Mouse (Mus musculus): ENCODE measurements around the gene Lmntd1.

Gene Lmntd1

DNA sequence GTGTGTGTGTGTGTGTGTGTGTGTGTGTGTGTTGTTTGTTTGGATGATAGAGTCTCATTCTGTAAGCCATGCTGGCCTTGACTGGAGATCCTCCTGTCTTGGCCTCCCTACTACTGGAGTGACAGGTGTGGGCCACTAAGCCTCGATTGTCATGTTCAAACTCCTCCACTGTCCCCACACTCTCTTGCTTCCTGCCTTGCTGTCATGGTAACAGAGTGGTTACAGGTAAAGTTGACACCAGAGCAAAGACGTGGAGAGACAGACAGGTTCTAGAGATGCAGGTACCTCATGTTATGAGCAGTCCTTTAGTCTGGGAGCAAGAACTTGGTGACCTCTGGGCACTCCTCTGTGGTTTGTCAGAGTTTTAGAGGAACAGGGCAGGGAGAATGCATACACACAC lies 239.7 kb downstream of the Lmntd1 start:
- DNase-seq: no peak

DNA sequence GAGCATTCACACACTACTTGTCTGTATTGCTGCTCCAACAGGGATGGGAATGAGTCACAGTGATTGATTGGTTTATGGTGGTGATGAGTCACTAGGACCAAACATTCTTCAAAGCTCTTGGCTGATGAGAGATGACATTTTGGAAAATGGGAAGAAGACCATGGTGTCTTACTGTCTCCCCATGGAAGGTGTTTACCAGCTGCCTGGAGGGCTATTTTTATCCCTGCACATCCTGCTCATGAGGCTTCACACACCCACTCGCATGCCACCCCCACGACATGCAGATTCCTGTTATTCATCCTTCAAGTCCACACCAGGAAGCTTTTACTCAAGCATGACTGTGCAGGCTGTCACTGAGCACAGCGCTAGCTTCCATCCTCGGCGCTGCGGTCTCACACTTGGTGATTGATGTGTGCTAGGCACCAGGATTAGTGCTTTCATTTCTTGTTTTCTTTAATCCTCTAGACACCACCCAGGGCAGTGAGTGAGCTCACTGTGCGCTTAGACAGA lies 240.4 kb downstream of the Lmntd1 start:
- peak; percentile 23 to 47 for DNase-seq

DNA sequence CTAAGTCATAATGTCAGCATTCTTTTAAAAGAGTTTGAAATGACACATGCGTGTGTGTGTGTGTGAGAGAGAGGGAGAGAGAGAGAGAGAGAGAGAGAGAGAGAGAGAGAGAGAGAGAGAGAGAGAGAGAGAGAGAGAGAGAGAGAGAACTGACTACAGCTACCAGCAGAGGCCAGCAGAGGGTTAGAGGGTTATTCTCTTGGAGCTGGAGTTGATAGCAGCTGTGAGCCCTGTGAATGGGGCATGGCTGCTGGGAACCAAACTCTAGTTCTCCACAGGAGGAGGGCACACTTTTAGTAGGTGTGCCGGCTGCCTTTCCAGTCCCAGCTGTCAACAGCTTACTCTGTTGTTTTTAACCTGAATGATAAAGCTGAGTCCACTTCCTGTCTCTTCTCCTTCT lies 242.1 kb downstream of the Lmntd1 start:
- no peak for DNase-seq

DNA sequence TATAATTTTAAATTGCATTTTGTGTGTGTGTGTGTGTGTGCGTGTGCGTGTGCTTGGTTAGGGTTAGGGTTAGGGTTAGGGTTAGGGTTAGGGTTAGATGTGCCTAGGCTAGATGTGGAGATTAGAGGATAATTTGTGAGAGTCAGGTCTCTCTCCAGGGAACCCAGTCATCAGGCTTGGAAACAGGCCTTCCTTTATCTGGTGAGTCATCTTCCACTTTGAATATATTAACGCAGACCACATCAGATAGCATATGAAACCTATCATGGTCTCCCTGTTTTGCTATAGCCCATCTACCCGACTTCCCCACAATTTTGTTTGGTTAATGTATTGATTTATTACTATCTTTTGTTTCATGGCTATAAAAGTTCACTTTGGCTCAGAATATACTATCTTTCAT lies 242.5 kb downstream of the Lmntd1 start:
- no peak for DNase-seq

DNA sequence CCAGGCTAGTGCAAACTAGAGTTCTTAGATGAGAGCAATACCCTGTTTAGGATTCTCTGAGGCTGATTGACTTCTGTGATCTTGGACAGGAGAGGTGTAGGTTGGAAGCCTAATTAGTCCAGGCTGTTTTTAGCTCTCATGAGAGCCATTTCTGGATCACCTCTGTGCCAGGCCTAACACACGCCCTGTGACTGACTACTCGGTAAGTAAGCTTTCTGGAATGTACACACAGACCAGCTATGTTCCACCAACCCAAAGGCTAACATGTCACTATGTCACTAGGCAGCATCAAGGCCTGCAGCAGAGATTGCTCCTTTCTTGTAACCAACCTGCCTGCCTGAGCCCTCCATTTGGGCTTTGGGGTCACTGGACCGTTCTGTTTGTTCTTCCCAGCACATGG lies 243.8 kb downstream of the Lmntd1 start:
- DNase-seq: no peak

DNA sequence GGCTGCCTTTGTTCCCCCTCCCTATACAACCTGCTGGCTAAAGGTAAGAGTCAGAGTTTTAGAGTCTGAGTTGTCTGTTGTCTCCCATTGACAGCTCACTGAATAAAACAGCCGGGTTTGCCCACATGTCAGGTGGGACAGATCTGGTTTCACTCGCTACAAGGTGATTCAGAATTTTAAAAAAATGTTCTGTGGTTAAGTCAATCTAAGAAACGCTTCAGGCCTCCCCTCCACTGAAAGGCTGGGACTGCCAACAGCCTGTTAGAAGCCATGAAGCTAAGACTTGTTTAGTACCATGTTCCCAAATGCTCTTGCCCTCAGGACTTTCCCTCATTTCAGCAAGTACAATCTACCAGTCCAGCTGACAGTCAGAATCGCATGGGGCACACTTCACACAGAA lies 244.8 kb downstream of the Lmntd1 start:
- no peak for DNase-seq

DNA sequence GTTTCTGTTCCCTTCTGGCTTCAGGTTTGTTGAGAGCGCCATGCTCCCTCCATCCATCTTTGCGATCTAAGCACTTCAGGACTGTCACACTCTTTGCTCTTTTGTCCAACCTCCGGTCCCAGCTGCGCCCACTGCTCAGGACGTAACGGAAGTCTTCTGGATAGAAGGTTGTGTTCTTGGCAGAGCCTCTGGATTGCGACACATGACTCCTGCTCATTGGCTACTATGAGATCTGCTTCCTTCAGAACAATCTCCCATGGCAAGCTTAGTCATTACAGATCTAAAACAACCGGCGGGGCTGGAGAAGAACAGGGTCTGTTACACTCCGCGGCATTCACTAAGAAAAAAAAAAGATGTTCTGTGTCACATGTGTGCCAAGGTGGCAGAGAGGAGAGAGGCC lies 247.6 kb downstream of the Lmntd1 start:
- DNase-seq: no peak

DNA sequence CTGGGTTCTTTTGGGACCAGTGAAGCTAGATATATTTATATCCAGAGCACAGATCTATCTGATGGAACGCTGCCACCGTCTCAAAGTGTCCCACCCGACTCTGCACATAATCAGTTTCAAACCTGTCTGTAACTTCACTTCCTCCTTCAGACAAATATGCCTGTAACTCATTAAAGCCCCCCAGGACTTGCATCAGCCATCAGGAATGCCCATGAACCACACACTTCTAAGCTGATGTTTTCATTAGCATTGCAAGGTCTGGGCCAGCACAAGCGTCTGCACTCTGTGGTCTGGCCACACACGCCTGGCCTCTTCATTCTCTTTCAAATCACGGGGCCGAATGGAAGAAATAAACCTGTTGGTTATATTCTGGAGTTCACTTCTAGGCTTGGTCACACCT lies 250.4 kb downstream of the Lmntd1 start:
- no peak for DNase-seq

DNA sequence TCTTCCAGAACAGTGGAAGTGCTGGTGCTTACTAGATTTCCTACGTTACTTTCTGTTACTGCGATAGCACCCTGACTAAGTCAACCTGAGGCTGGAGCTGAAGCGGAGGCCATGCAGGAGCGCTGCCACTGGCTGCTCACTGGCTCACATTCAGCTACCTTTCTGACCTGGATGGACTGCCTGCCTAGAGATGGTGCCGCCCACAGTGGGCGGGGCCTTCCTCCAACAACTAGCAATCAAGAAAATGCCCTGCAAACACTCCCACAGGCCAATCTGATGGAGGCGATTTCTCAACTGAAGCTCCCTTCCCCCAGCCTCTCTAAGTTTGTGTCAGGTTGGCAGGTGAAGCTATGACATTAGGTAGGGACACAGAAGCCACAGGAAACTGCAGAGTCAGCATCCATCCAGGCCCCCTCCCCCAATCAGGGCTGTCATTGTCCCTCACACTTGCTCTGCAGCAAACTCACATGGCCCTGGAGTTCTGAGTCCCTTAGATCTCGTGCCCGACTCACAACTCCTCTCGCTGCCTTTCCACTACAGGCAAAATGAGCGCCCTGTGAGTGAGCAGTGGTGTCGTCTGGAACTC lies 252.9 kb downstream of the Lmntd1 start:
- no peak for DNase-seq

DNA sequence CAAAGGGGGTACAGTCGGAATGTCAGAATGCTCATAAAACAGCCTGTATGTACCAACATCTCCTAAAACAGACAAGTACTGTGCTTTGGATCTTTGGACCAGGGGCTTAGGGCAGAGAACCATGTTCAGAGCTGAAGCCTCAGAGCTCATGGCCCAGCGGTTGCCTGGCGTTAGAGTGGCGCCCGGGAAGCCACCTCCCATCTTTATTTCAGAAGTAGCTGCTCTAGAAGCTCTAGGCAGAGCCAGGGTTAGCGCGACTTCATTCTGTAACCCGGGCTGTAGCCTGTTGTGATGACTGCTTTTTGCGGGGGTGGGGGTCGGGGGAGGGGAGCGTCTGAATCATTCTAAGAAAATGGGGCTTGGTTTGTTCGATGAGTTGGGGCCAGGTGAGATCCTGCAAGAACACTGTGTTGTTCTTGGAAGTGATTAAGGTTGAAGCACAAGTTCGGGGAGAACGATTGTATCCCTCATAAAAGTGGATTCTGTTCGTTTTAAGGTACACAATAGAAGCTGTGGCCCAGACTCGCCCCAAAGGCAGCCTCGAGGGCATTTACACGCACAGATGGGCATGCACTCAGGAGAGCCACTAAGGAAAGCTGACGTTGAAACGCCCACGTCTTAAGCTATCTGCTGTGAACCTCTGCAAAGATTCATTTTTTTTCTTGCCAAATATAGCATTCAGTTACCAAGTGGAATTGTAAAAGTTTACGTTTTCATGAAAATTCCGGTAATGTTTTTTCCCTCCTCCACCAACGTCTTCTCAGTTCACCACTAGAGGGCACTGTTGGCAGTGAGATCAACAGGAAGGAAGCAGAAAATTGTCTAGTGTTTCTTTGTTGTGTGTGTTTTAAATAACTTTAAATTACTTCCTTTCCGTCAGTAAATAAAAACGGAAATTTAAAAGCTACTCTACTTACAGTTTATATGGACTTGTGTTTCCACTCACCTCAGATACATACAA lies 254.4 kb downstream of the Lmntd1 start:
- peak; percentile 81 to 89 for DNase-seq

DNA sequence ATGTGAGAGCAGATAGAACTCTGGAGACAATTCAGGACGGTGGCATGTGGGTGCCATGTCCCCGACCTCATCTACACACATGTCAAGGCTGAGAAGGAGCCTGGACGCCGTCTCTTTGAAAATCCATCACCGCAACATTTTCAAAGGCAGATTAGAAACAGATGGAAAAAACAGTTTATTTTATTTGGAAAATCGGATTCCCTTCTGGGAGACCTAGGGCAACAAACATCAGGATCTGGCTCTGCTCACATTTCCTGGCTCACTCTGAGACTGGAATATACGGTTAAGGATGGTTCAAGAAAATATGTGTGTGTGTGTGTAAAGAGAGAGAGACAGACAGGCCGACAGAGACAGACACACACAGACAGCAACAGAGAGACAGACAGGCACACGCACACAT lies 256.1 kb downstream of the Lmntd1 start:
- no peak for DNase-seq

DNA sequence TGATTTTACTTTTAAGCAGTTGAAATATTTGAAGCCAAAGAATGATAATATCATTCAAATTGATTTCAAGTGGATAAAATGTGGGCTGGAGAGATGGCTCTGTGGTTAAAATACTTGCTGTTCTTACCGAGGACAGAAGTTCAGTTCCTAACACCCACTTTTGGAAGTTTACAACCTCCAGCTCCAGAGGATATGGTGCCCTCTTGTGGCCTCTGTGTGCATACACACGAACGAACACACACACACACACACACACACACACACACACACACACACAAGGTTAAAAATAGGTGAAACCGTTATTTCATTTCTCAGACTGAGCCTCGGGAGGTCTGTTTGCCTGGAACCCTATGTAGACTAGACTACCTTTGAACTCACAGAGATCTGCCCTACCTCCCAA lies 260.3 kb downstream of the Lmntd1 start:
- DNase-seq: no peak

DNA sequence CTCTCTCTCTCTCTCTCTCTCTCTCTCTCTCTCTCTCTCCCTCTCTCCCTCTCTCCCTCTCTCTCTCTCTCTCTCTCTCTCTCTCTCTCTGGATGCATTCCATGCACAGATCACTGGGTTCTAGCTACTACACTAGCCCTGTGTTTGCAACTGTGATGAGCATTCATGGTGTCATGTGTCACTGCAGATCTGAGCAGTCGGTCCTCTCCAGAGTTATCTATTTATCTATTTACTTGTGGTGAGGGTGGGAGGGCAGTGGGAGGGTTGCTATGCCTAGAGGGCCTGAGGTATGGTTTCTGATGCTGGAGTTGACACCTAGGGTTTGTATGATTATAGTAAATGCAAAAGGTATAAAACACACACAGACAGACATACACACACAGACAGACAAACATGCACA lies 261.4 kb downstream of the Lmntd1 start:
- DNase-seq: no peak

DNA sequence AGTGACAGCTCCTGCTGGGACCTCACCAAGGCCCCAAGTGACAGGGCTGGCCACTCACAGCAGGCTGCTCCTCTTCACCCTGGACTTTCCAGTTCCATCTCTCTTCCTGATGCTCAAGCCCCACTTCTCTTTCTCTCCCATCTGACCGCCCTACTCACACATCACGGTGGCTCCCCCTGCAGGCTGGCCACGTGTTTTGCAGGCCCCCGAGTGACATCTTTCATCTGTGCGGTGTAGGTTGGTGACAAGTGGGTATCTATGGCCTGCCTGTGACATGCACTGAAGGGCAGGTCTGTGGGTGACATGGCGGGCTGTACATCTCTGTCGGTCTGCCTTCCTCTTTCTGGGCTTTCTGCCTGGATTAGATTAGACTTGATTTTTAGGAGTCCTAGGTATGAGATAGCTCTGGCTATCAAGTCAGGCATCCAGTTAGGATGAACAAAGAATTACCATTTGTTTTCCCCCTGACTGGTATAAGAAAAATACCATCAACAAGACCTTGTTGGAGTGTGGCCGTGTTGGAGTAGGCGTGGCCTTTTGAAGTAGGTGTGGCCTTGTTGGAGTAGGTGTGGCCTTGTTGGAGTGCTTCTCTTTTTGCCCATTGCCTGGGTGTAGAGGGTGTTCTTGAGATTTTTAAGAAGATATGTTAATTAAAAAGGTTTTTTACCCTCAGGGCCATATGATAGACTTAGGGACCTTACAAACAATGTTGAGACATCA lies 265.8 kb downstream of the Lmntd1 start:
- DNase-seq: peak; percentile 56 to 62

DNA sequence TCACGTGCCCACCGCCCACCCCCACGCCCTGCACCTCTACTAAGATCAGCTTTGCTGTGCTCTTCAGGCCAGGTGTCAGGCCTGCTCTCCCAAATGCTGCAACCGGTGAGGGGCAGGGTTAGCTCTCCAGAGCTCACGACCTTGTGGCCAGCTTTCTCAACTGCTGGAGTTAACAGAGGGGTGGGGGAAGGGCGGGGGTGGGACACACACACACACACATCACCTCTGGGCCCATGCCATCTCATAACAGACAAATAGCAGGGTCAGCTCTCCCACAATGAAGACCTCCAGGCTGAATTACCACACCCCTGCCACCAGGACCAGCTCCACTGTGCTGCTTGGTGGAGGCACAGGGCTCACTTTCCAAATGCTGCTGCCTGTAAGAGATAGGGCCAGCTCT lies 266.5 kb downstream of the Lmntd1 start:
- DNase-seq: no peak

DNA sequence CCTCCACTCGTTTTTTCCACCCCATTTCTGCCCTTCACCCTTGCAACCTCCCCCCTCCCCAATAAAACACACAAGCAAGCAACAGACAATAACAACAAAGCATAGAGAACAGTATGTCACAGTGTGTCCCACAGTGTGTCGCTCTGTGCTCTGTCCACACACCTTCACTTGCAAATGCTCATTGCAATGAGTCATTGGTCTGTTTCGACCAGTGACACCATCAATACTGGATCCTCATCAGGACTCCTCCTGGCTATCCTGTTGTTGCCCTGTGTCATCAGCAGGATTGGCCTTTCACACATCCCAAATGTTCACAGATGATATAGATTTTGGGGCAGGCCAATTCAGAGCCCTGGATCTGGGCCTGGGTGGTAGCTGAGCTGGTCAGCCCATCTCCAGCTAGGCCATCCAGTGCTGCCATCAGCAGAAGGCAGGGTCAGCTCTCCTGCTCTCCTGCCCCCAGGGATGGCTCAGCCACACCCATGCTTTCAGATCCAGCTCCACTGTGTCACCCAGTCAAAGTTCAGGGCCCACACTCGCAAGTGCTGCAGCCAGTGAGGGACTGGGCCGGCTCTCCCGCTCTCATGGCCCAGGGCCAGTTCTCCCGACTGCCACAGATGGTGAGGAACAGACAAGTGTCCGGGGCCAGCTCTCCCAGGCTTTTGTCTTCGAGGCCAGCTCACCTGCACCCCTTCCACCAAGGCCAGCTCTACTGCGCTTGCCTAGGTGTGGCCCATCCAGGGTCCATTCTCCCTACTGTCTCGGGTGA lies 267.1 kb downstream of the Lmntd1 start:
- peak; percentile 86 to 90 for DNase-seq

DNA sequence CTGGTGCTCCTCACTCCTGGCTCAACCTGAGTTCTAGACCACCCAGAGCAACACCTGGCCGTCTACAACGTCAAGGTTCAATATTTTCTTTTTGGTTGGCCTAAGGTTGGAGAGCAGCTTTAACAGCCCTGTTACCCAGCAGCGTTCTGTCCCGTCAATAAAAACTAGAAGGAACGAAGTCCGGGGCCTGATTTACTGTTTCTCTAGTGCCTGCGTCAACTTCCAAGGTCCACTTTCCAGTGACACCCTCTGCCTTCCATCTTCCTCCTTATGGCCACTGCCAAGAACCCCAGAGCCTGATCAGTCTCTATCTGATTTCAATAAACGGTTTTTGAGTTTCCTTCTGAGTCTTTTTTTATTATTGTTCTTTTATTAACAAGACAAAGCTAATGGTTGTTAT lies 267.8 kb downstream of the Lmntd1 start:
- DNase-seq: no peak

DNA sequence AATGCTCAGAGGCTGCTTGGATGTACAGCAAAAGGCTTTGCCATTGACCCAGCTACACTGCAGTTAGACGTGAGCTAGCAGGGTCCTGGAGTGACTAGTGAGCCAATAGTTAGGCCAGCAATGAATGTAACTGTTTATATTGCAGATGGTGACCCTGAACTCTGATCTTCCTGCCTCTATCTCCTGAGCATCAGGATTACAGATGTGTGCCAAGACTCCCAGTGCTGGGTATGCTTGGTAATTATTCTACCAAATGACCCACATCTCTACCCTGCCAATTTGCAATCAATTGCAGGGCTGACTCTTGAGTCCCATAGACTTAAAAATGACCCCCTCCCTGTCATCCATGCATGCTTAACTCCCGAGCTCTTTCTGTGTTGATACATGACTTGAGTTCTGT lies 269.4 kb downstream of the Lmntd1 start:
- no peak for DNase-seq

DNA sequence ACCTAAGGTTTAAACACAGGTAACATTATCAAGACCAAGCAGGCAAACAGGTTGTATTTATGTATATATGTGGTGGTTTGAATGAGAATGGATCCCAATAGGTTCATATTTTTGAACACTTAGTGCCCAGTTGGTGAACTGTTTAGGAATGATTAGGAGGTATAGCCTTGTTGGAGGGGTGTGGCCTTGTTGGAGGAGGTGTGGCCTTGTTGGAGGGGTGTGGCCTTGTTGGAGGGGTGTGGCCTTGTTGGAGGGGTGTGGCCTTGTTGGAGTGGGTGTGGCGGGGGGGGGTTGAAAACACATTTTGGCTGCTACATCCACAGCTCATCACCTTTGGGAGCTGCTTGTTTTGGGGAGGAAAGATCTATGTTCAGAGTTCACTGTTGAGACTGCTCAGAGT lies 270.7 kb downstream of the Lmntd1 start:
- DNase-seq: no peak

DNA sequence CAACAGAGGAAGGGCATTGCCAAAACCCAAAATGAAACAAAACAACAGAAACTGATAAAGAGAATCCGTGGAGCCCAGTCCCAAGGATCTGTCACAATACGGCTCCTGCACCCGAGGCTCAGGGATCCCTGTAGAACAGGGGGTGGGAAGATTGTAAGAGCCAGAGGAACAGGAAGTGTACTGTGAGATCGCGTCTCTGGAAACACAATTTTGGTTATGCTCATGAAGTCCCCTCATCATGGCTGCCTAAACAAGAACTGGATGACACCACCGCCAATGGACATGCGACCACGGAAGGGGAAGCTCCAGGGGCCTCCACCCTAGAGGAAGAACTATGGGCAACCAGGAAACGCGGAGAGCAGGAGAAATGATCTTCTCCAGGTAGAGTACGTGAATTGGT lies 271.3 kb downstream of the Lmntd1 start:
- DNase-seq: no peak

DNA sequence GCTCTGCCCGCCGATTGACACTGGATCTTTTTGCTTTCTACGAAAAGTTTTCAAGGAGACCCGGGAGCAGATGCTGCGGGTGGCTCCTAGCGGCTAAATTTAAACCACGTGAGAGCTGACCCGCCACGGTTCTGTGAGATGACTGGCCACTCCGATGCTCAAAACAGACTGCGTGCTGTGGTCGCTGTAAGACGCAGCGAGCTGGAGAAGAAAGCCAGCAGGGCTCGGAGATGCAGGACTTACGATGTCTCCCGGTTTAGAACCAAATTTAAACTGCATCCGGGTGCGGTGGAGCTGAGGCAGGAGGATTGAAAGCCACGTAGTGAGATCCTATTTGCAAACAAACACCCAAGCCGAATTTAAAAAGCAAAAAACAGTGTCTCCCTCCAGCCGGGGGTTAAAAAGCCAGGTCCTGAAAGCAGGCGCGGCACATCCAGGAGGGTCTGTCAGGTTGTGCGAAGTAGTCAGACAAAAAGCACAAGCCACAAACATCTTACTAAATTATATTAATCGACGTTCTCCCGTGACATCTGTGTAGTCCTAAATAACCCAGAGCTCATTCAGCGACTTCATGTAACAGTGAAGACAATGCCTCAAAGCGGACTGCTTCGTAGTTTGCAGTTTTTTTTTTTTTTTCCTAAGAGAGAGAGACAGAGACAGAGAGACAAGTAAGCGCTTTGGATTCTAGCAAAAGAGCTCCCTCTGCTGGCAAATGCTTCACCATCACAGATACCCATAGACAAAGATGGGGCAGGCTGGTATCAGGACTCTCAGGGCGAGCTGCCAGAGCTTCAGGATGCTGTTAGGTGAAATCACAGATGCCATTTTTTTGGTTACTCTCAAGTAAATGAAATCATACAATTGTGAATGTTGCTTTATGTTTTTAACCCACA lies 272.6 kb downstream of the Lmntd1 start:
- peak; percentile 96 to 98 for DNase-seq

DNA sequence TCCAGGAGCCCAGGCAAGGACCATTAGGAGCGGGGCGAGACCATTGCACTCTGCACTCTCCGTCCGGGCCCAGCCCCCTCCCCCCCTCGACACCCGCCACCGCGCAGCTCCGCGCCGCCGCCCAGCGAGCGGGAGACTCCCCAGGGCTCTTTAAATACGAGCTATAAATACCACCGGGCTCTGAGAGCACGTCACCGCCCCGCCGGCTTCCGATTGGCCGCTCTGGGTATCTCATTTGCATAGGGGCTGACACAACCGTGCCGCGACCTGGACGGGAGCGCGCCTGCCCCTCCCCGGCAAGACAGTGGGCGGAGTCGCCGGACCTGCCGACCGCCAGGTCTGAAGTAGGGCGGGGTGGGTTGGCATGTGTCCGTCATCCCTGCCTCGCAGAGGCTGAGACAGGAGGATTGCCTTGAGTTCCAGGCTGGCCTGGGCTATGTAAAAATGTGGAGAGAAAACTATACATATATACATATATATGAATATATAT lies 273.4 kb downstream of the Lmntd1 start:
- DNase-seq: peak; percentile 95 to 97
